Mouse (Mus musculus) heart, embryonic 14.5 days (tissue): ENCODE measurements around the gene Ppm1k. TPM values are rescaled to one million over a fixed set of nuclear protein-coding genes. Genes with fewer than 3 reads are reported as not detected.
"Not testable (repeated sequence)": the region's sequence is repeated elsewhere in the genome, so short reads cannot be mapped to it uniquely, and the experiment has no call there.

Source experiments
- ATAC-seq: fragments of 200-750 bp; cut with Nextera tagmentation; 2 replicates; pipeline ENCODE4 v1.8.0; 2017; ENCODE audit warnings: low read depth, moderate TSS enrichment; ENCODE audit not compliant: insufficient number of reproducible peaks, insufficient read depth, low FRiP score
- H3K27ac ChIP-seq, 2 experiments: fragments of 200-500 bp in 1 of 2; fragments of 300-500 bp in 1 of 2; sonication (generic) in 1 of 2; replicated peaks in 1 of 2; 2 replicates each; pipeline ENCODE4 v1.5.1; 2012 to 2014; ENCODE audit warnings: low read depth in 2 of 2, low read length in 2 of 2, control low read depth in 1 of 2, mild to moderate bottlenecking in 1 of 2, mixed read lengths in 1 of 2; ENCODE audit not compliant: control insufficient read depth in 1 of 2, insufficient read depth in 1 of 2
- H3K27me3 ChIP-seq: fragments of 300-500 bp; sonication (generic); 2 replicates; pipeline ENCODE4 v1.6.1; 2014; ENCODE audit warnings: mild to moderate bottlenecking, low read length, control low read depth; ENCODE audit not compliant: control insufficient read depth, insufficient read depth
- H3K36me3 ChIP-seq: fragments of 300-500 bp; sonication (generic); 2 replicates; pipeline ENCODE4 v1.6.1; 2014; ENCODE audit warnings: mild to moderate bottlenecking, control low read depth, low read length, mixed read lengths; ENCODE audit not compliant: control insufficient read depth, insufficient read depth
- H3K4me1 ChIP-seq, 2 experiments: fragments of 200-500 bp in 1 of 2; fragments of 300-500 bp in 1 of 2; sonication (generic) in 1 of 2; 2 replicates each; pipeline ENCODE4 v1.6.1; 2012 to 2014; ENCODE audit warnings: low read length in 2 of 2, control low read depth in 1 of 2, mixed read lengths in 1 of 2; ENCODE audit not compliant: control insufficient read depth in 2 of 2, insufficient read depth in 2 of 2
- H3K4me2 ChIP-seq: fragments of 300-500 bp; sonication (generic); 2 replicates; pipeline ENCODE4 v1.6.1; 2014; ENCODE audit warnings: mild to moderate bottlenecking, low read length
- H3K4me3 ChIP-seq, 2 experiments: fragments of 200-500 bp in 1 of 2; fragments of 300-500 bp in 1 of 2; sonication (generic) in 1 of 2; 2 replicates each; pipeline ENCODE4 v1.5.1; 2012 to 2014; ENCODE audit warnings: low read length in 2 of 2, mild to moderate bottlenecking in 2 of 2, control low read depth in 1 of 2, low read depth in 1 of 2, moderate library complexity in 1 of 2; ENCODE audit not compliant: control insufficient read depth in 1 of 2, insufficient read depth in 1 of 2
- H3K9ac ChIP-seq: fragments of 300-500 bp; sonication (generic); 2 replicates; pipeline ENCODE4 v1.6.1; 2014; ENCODE audit warnings: mild to moderate bottlenecking, low read length
- H3K9me3 ChIP-seq: fragments of 300-500 bp; sonication (generic); 2 replicates; pipeline ENCODE4 v1.6.1; 2016; ENCODE audit warnings: low read length, control low read depth; ENCODE audit not compliant: control insufficient read depth
- WGBS: fragments of 180-500 bp; shearing (Covaris S2); extraction: QIAGEN DNeasy Blood & Tissue Kit; methylation state at CpG from one replicate; pipeline ENCODE4 v1.1.7; 2014; 5-methylcytosine and 5-hydroxymethylcytosine counted together
- polyA plus RNA-seq: library from polyadenylated mRNA; unstranded; fragments of >200 nt; fragmentation: Nextera tagmentation; extraction: Ambion mirVana; gene quantifications from 2 replicates; pipeline ENCODE4 v1.2.1, GENCODE M21; 2014

Gene Ppm1k
- polyA plus RNA-seq, 1 experiment from 2014 or later: 17.2 TPM

DNA sequence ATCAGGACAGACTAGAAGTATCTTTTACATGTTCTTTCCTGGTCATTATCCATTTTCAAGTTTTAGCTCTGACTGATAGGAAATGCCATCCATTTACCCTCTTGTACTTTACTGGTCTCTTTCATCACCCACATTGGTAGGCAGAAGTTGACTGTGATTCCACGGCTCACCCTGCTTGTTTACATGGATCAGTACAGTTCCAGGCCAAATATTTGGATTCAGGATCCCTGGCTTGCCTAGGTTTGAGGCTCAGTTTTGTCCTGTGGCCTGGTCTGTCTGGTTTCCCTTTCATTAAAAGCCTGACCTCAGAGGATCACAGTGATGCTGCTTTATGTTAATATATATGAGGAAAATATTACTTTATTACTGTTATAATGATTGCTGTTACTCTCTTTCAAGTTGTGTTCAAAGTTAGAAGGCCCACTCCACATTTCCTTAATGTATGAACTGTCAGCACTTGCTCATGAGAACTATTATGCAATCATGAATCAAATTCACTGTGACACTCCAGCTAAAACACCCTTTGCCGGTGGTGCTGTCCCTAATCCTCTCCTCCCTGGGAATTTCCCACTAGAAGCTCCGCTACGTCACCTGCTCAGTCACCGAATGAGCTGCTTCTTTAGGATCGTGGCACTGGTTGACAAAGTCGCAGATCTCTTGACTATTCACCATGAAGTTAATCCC, 21.8 kb downstream of the Ppm1k start:
- Histone ChIP-seq H3K4me3 (no peak overlapping the region), H3K9me3 (no peaks in the 10 kb centered on the region), H3K9ac (no peak overlapping the region), H3K27ac (no peak overlapping the region), H3K27me3 (no peaks in the 10 kb centered on the region), H3K36me3 (peaks cover 64% of the 10 kb centered on the region), H3K4me2 (no peak overlapping the region), H3K4me1 (no peaks in the 10 kb centered on the region)
- ATAC-seq: no peak
- 77% methylated on average over 7 of the region's 7 CpGs for WGBS

DNA sequence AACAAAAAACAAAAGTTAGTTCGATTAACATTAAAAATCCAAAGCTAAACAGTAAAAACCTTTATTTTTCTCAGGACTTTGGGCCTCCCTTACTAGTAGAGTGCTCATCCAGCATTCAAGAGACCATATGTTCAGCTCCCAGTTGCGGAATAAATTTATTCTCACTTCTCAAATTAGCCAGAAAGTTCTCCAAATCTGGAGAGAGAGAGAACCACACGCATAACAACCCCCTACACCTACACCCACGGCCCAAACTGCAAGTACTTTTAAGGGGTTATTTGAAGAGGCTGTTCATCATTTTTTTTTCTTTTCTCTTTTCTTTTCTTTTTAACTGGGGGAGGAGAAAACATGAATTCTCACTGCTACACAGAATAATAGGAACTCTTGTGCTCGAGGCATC, 23.4 kb downstream of the Ppm1k start:
- Histone ChIP-seq H3K9me3 (no peaks in the 10 kb centered on the region), H3K27me3 (no peaks in the 10 kb centered on the region), H3K9ac (no peak overlapping the region), H3K4me1 (no peaks in the 10 kb centered on the region), H3K4me3 (no peak overlapping the region), H3K4me2 (no peak overlapping the region), H3K27ac (no peak overlapping the region), H3K36me3 (peaks cover 64% of the 10 kb centered on the region)
- 90% methylated on average over 5 of the region's 5 CpGs for WGBS
- no peak for ATAC-seq

DNA sequence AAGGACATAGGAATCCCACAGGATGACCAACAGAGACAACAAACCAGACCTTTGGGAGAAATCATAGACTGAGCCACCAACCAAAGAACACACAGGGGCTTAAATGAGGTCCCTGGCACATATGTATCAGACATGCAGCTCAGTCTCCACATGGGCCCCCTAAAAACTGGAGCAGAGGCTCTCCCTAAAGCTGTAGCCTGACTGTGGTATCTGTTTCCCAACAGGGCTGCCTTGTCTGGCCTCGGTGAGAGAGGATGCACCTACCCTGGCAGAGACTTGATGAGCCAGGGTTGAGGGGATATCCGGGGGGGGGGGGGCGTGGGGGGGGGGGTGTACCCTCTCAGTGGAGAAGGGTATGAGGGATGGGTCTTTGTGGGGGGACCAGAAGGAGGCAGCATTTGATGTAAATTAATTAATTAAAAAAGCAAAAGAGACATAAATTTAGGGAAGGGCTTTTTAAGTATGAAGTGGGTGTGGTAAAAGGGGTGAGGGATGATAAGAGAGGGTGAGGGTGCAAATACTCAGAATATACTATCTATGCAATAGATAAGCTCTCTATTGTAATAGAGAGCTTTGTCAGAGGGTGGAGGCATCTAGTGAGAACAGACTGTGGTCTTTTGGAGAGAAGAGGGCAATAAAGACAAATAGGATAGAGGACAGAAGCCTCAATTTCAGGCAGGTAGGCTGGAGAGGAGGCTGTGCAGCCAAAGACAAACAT, 31.4 kb downstream of the Ppm1k start:
- WGBS: 40% methylated on average over 1 of the region's 3 CpGs
- Histone ChIP-seq H3K4me1 (no peaks in the 10 kb centered on the region), H3K27me3 (no peaks in the 10 kb centered on the region), H3K9me3 (no peaks in the 10 kb centered on the region), H3K4me3 (no peak overlapping the region), H3K9ac (no peak overlapping the region), H3K4me2 (no peak overlapping the region), H3K36me3 (0 out of 2 replicates have a peak, but pooled peaks cover under 1% of the 10 kb centered on the region), H3K27ac (no peak overlapping the region)
- ATAC-seq: no peak

DNA sequence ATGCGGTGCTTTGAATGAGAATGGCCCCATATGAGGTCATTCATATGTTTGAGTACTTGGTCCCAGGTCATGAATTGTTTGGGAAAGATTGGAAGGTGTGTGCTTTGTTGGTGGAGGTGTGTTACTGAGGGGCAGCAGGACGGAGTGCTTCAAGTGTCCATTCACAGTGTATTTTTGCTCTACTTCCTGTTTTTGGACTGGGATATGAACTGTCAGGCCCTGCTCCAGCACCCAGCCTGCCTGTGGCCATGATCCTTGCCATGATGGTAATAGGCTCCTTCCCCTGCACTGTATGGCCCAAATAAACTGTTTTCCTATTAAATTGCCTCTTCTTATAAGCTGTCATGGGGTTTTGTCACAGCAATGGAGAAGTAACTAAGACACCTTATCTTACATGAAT, 36.1 kb downstream of the Ppm1k start:
- ATAC-seq: no peak
- H3K4me2 ChIP-seq: no peak overlapping the region
- 77% methylated on average over 2 of the region's 2 CpGs for WGBS

DNA sequence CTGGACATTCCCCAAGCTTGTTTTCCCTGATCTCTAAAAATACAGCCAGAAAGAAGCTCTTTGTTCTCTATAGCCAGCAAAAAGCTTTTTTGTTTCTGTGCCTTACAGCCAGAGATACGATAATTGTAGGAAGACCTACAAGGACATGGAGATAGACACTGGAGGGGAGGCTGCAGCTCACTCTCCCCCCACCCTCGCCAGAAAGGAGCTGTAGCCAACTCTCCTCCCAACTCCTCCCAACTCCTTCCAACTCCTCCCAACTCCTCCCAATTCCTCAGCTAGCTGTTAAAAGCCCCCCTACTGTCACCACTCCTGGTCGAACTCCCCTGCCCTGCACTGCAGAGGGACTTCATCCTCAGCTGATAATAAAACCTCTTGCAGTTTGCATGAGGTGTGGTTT, 67.1 kb downstream of the Ppm1k start:
- H3K36me3 ChIP-seq, H3K9ac ChIP-seq, H3K4me1 ChIP-seq, H3K9me3 ChIP-seq, H3K27me3 ChIP-seq, H3K4me2 ChIP-seq, H3K27ac ChIP-seq, ATAC-seq, H3K4me3 ChIP-seq: not testable (repeated sequence)
- WGBS: 17% methylated on average over 3 of the region's 3 CpGs

More for the DNA sequence above, 36.1 kb downstream of the Ppm1k start:
- H3K4me1 ChIP-seq: no peaks in the 10 kb centered on the region
- H3K4me3 ChIP-seq: no peak overlapping the region
- H3K9me3 ChIP-seq: no peaks in the 10 kb centered on the region
- H3K36me3 ChIP-seq: no peaks in the 10 kb centered on the region
- H3K9ac ChIP-seq: no peak overlapping the region
- H3K27me3 ChIP-seq: no peaks in the 10 kb centered on the region
- H3K27ac ChIP-seq: no peak overlapping the region

Other genes with a start within 250 kb of the Ppm1k start
- gene Vmn1r16, start 206.0 kb downstream of the Ppm1k start, polyA plus RNA-seq: not detected in 2 replicates
- gene Vmn1r17, start 171.7 kb downstream of the Ppm1k start, polyA plus RNA-seq: not detected in 2 replicates
- not detected in 2 replicates for gene Vmn1r18, start 139.7 kb downstream of the Ppm1k start, polyA plus RNA-seq
- not detected in 2 replicates for gene Vmn1r19, start 131.7 kb downstream of the Ppm1k start, polyA plus RNA-seq
- not detected in 2 replicates for gene Vmn1r20, start 106.5 kb downstream of the Ppm1k start, polyA plus RNA-seq
- gene Herc6, start 45.5 kb upstream of the Ppm1k start, polyA plus RNA-seq: 4.9 and 5.3 TPM in 2 replicates
- gene Pyurf, start 156.6 kb upstream of the Ppm1k start, polyA plus RNA-seq: 32.5 and 32.6 TPM in 2 replicates
- gene Lancl2, start 167.1 kb upstream of the Ppm1k start, polyA plus RNA-seq: 18.4 and 20.3 TPM in 2 replicates